Mouse (Mus musculus) layer of hippocampus, adult 2 months (tissue): ENCODE results near the gene Prex1. TPM values are rescaled to one million over a fixed set of nuclear protein-coding genes. Genes with fewer than 3 reads are reported as not detected.

Experiments
- DNase-seq, 2 experiments: peaks; one replicate each; pipeline ENCODE4 v3.0.0; 2022; ENCODE audit warnings: low spot score in 2 of 2
- H3K27ac ChIP-seq: fragments of 200-600 bp; 2 replicates; pipeline ENCODE4 v1.8.1; 2022
- H3K4me3 ChIP-seq: fragments of 200-600 bp; 2 replicates; pipeline ENCODE4 v1.8.1; 2022; ENCODE audit warnings: mild to moderate bottlenecking
- CTCF ChIP-seq: fragments of 200-600 bp; conservative IDR thresholded peaks from 2 replicates; pipeline ENCODE4 v1.8.1; 2022; ENCODE audit warnings: antibody characterized with exemption, mild to moderate bottlenecking, moderate library complexity
- total RNA-seq, 2 experiments: library from RNA; stranded (reverse); gene quantifications; 2 replicates each; pipeline ENCODE4 v1.2.3; 2021

Gene Prex1
- total RNA-seq, 2 experiments from 2014 or later = 69.9 to 71.3 TPM

DNA sequence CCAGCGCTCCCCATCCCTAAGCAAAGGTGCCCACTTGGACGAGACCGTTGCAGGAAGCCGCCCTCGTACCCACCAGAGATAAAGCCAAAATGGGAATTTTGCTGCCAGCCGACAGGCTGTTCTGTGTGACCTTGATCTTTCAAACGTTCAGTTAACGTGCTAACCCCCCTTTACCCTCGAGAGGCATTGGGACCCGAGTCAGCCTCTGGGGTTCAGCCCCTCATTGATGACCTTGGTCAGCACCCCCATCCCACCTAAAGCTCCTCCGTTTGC lies 731 bp upstream of the Prex1 start:
- Histone ChIP-seq H3K4me3 (peak overlapping the region; percentile 96), H3K27ac (peak overlapping the region; percentile 86)
- no peak for TF ChIP-seq CTCF
- DNase-seq = no peak

DNA sequence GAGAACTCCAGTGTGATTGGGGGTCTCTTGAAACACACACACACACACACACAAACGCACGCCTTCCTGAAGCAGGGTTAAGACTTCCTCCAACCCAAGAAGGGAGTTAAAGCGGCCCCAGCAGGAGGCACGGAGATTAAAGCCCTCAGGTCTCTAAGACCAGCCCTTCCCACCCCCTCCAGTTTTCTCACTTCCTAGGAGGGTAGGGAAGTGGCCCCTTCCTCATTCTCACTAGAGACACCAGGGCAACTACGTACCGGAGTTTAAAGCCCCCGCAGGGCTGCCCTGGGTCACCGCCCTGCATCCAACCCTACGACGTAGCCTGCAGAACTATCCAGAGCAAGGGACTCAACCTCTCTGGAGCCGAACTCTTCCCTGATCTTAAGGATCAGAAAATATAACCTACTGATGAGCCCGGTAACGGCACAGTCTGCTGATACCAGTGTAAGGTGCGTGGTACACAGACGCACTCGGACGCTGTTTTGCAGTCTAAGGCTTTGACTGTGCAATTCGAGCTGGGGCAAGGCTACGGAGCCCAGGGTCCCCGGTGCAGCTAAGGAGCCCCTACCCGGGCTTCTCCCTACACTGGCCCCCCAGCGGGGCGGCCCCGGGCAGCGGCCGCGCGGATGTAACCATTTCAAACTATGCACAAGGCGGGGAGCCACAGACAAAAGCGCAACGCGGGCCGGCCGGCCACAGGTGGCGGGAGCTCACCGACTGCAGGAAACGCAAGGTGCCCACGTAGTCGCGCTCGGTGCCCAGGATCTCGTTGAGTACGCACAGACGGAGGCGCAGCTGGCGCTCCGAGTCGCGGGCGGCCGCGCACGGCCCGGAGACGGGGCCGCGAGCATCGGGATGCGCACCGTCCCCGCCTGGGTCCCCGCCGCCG lies 587 bp downstream of the Prex1 start:
- DNase-seq = peak in 1 of 2 experiments; percentile 68
- peak overlapping the region; percentile 89 for H3K27ac ChIP-seq
- H3K4me3 ChIP-seq = peak overlapping the region; percentile 96
- no peak for TF ChIP-seq CTCF

DNA sequence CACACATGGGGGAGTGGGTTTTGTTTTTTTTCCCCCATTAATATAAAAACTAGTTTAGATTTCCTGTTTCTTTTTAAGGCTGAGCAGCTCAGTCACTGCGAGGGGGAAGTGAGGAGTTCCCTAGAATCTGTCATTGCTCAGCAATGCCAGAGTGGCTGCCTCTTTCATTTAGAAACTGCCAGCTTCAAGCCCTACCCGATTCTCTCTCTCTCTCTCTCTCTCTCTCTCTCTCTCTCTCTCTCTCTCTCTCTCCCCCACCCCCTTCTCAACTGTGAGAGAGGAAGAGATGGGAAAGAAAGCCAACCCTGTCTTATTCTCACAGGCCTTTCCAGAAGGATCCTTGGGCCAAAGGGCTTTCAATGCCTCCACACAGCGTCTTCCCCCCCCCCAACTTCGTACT lies 1.3 kb downstream of the Prex1 start:
- peak overlapping the region; percentile 89 for H3K27ac ChIP-seq
- peak in 1 of 2 experiments; percentile 35 for DNase-seq
- H3K4me3 ChIP-seq = peak overlapping the region; percentile 96
- TF ChIP-seq CTCF = no peak

DNA sequence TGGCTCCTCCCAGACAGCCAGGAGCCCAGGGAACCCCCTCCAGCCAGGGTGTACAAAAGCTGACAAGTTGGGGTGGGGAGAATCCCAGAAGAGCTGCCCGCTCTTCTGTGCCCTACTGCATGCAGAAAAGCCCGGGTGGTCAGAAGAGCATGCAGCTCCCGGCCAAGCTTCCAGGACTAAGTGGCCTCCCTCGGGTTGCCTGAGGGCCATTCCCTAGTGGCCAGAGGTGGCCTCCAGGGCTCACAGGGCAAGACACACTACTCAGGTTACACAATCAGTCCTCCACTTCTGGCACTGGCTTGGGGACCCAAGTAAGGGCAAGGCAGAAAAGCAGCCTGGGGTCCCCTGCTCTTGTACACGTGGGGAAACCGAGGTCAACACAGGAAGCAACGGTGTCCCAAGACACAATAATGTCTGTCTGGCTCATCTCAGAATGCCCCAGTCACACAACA lies 1.9 kb downstream of the Prex1 start:
- Histone ChIP-seq H3K27ac (peak overlapping the region; percentile 78), H3K4me3 (peak overlapping the region; percentile 96)
- DNase-seq = no peak
- no peak; the same call in 1 of the 2 replicates for TF ChIP-seq CTCF

DNA sequence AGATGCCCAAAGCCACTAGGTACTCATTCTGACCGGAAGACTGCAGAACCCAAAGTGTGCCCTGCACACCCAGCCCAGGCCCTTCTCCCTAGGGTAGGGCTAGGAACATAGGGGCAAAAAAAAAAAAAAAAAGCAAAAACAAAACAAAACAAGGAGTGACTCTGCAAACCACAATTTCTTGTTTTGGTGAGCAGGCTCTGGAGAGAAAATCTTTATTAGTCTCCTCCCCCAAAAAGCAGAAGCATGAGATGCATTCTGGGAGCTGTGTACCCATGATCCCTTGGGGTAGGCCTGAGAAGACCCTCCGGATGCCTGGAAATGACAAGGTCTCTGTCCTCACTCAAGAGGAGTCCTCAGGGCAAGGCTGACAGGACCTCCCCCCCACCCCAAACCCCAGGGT lies 3.7 kb downstream of the Prex1 start:
- TF ChIP-seq CTCF = no peak
- no peak overlapping the region for H3K4me3 ChIP-seq

DNA sequence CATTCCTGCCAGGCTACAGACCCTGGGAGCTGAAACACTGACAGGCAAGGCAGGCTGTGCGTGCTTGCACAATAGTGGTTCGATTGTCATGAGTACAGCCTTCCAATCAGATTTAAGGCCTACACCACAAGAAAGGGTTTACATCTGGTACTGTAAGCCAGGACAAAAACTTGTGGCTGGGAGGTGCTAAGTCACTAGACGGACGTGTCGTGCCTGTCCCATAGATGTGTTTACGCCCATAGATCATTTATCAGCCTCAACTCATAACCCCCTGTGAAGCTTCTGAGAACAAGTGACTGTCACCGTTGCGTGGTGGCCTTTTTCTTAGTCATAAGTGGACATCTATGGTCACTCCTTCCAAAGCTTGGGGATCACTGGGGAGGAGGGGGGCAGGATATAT lies 5.3 kb downstream of the Prex1 start:
- Histone ChIP-seq H3K4me3 (no peak overlapping the region), H3K27ac (no peak overlapping the region)
- DNase-seq = no peak
- no peak for TF ChIP-seq CTCF

More for the DNA sequence above, 3.7 kb downstream of the Prex1 start:
- H3K27ac ChIP-seq = no peak overlapping the region
- no peak for DNase-seq

DNA sequence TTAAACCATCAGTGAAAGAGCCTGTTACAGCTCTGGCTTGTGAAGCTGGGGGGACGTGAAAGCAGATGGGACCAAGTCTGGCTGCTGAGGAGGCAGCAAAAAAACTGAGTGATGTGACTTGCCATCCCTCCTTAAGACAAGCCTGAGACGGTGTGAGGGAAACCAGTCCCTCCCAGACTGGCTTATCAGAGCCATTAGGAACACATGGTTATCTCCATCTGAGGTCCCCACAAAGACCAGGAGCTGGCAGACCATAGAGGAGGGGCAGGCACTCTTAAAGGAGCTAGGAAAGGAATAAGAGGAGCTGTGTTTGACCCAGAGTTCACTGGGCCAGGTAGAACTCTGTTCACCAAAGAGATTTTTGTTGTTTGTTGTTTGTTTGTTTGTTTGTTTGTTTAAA lies 7.1 kb downstream of the Prex1 start:
- TF ChIP-seq CTCF = no peak
- Histone ChIP-seq H3K27ac (no peak overlapping the region), H3K4me3 (no peak overlapping the region)
- peak in 1 of 2 experiments; percentile 29 for DNase-seq

DNA sequence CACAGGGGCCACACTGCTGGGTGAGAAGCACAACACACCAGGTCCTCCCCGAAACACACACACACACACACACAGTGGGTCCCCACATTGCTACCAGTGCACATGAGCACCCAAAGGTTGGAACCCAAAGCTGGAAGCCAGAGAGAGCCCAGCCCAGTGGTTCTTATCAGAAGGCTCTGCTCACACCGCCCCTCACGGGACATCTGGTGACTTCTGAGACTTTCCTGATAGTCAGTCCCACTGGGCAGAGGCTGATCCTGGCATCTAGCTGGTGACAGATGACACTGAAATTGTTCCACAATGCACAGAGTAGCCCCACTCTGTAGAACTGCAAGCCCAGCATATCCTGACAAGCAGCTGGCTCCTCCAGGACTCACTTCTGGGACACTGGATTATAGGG lies 10.1 kb downstream of the Prex1 start:
- DNase-seq = no peak
- no peak overlapping the region for H3K4me3 ChIP-seq
- no peak overlapping the region for H3K27ac ChIP-seq
- no peak for TF ChIP-seq CTCF

DNA sequence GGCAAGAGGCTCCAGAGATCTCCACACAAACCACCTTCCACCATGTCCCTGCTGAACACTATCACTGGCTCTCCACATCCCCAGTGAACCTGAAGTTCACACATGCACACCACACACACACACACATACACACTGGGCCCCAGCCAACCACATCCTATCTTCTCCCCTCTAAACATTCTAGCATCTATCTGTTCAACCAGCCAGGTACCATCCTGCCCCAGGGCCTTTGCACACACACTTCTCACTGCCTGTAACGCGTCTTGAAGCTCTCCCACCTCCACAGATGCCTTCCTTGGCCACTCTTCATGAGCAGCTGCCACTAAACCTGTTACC lies 11.6 kb downstream of the Prex1 start:
- H3K4me3 ChIP-seq = no peak overlapping the region
- H3K27ac ChIP-seq = no peak overlapping the region
- TF ChIP-seq CTCF = no peak
- no peak for DNase-seq

DNA sequence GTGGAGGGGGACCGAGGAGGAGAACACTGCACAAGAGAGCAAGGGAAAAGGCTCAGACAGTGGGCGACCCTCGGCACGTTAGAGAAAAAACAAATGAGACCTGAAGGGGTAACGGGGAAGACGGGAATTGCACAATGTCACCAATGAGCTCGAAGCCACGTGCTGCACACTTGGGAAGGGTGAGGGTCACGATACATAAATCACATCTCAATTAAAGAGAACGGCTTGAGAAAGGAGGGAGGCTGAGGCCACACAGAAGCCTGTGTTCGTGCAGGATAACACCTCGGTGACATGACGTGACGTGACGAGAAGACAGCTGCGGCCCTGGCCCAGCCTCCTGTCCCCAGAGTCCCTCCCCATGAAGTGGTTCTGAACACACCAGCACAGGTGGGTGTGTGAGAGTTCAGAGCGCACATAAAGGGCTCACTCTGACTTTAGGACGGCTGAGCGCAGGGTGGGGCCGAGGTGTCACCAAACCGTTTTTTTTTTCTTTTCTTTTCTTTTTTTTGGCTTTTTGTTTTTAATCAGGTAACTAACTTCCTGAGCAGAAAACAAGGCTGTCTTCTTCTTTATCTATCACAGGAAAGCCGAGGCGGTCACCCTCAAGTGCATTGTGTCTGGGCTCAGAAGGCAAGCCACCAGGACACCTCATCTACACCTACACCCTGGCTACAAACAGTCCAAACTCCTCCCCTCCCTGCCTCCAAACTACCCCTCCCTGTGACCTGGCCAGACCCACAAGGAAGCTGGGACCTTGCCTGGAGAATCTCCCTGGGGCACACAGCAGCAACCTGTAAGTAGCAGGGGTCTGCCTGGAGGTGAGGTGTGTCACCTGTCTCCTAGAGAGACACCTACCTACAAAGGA lies 12.2 kb downstream of the Prex1 start:
- H3K27ac ChIP-seq = no peak overlapping the region
- DNase-seq = no peak

DNA sequence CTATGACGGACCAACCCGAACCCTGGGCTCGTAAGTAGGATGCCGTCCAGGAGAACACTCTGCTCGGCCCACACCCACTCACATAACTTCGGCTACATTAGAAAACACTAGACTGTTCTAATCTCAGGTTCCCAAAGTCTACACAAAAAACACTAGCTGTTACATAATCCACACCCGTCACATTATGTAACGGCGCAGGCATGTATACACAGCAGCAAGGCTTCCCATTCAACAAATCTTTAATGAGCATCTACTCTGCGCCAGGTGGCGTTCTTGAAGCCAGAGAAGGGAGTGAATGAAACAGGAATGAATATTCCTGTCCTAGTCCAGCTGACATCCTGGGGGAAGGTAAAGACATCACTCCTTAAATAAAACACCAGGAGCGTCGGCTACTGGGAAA lies 12.9 kb downstream of the Prex1 start:
- DNase-seq = peak in 1 of 2 experiments; percentile 52

More for the DNA sequence above, 12.2 kb downstream of the Prex1 start:
- no peak for TF ChIP-seq CTCF
- no peak overlapping the region for H3K4me3 ChIP-seq

DNA sequence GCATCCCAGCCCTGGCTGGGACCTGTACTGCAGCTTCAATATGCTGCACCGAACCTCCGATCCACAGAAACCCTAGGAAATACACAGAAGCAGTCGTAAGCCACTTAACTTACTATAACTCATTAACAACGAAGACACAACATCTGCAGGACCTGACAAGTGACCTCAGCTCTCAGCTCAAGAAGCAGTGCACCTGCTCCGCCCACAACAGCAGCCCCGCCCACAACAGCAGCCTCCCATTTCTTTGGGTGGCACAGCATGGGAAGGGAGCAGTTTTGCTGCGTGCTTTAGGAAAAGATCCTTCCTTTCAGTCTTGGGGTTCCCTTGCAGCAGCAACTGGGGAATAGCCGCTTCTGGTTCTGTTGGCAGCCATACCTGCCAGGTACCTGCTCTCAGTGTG lies 13.5 kb downstream of the Prex1 start:
- Histone ChIP-seq H3K27ac (no peak overlapping the region), H3K4me3 (no peak overlapping the region)
- no peak for TF ChIP-seq CTCF
- DNase-seq = no peak

More for the DNA sequence above, 12.9 kb downstream of the Prex1 start:
- Histone ChIP-seq H3K27ac (no peak overlapping the region), H3K4me3 (no peak overlapping the region)
- TF ChIP-seq CTCF = no peak

DNA sequence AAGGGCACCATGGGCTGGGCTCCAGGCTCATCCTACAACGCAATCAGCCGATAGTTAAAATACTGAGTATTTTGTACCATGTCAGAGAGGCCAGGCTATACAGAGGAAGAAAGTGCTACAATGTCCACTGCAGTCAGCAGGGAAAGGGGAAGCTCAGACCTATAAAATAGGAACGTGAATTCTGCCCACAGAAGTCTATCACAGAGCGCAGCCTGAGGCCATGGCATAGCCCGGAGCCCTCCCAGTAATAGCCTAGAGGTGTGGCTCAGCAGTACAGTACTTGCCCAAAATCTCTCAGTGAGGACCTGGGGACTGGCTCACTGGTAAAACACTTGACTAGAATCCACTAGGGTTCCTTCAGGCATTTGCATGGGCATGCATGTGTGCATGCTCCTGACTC lies 14.1 kb downstream of the Prex1 start:
- no peak for TF ChIP-seq CTCF
- Histone ChIP-seq H3K4me3 (no peak overlapping the region), H3K27ac (no peak overlapping the region)
- no peak for DNase-seq

DNA sequence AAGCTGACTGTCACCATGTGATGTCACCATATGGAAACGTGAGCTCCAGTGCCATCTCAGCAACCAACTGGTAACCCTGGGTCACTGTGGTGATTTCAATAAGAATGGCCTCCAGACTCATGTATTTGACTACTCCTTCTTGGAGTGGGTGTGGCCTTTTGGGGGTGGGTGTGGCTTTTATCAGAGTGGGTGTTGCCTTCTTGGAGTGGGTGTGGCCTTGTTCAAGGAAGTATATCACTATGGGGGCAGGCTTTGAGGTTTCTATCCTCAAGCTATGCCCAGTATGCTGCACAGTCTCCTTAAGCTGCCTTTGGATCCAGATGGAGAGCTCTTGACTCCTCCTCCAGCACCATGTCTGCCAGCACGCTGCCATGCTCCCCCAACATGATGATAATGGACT lies 19.0 kb downstream of the Prex1 start:
- DNase-seq = no peak
- H3K4me3 ChIP-seq = no peak overlapping the region
- TF ChIP-seq CTCF = no peak
- H3K27ac ChIP-seq = peak overlapping the region; percentile 81; the same call in 1 of the 2 replicates
